Mouse (Mus musculus): Measurements from ENCODE around the gene Crtc2.

Crtc2 gene

GRCm38 (mm10) chr3:90253653-90254418 lies at the start of gene Crtc2:
Gene Crtc2 (plus strand): TSS chr3:90254163.
- peak; percentile 85 to 91 for DNase-seq

- DNase-seq = no peak
Measured at GRCm38 (mm10) chr3:90204582-90204981, 49.4 kb upstream of the Crtc2 start.

DNA sequence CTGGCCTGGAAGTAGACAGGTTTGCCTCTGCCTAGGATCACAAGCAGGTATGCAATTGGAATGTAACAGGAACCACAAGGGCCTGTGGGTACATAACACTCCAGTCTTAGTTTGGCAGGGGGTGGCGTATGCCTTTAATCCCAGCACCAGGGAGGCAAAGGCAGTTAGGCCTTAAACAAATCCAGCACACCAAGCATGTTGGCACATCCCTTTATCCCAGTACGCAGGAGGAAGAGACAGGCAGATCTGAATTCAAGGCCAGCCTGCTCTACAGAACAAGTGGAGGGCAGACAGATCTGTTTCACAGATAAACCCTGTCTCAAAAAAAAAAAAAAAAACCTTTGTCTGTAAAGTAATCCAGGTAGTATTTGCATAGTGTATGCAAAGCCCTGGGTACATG lies 45.3 kb upstream of the Crtc2 start:
- DNase-seq = no peak

- DNase-seq = no peak
Measured at GRCm38 (mm10) chr3:90209908-90210566, 43.9 kb upstream of the Crtc2 start.

DNA sequence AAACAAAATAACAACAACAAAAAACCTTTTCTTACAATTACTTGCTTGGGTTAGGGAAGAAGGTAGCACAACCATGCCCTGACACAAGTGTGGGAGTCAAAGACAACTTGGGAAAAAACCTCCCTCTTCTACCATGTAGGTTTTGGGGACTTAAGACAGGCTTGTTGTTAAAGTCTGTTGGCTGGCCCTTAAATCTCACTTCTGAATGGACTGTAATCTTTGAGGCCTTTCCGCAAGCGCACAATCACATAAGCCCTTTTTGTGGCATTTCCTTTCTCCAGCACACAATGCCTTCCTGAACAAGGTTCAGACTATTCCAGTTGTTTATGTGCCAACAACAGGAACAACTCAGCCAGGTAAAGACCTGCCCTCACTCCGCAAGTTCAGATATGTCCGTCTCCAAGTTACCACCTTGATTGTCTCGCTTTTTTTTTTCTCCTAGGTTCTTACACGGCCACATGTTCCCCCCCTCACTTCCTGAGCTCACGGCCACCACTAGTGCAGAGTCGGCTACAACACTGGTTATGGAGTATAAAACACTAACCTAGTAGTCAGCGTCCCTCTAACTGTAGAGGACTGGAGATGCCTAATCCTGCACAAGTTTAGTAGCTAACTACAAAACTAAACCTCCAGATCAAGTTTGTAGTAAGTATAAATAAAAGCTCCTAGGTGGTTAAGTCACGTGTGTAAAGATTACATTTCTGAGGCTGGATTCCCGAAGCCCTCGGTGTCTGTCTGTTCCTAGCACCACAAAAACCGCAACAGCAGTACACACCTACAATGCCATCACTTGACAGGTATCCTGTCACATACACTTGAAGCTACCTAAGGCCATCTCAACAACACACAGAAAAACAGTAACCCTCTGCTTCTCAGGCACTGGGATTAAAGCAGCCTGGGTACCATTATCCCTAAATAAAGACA lies 42.2 kb upstream of the Crtc2 start:
- no peak for DNase-seq

DNA sequence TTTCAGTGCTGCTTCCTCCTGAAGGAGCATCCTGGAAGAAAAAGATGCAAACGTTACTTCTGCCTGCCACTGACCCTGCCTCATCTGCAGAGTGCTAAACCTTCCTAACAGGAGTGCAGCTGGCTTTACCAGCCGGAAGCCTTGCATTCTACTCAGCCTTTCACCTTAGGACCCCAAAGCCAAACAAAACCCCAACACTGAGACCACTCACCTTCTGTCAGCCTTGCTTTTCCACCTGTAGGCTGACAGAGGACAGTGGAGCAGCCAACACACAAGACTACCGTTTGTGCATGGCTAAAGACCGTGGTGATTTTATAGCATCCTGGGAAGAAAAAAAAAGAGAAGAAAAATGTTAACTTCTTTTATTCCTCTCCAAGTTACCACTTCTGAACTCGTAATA lies 41.2 kb upstream of the Crtc2 start:
- no peak for DNase-seq

- DNase-seq = peak; percentile 78
Measured at GRCm38 (mm10) chr3:90213377-90213866, 40.5 kb upstream of the Crtc2 start, which contains the start of the genes Rps27 and Rab13. Gene Rps27 (minus strand): TSS chr3:90213651. Gene Rab13 (plus strand): TSS chr3:90213695.

GRCm38 (mm10) chr3:90213956-90214684 lies 39.8 kb upstream of the Crtc2 start:
- no peak for DNase-seq

DNA sequence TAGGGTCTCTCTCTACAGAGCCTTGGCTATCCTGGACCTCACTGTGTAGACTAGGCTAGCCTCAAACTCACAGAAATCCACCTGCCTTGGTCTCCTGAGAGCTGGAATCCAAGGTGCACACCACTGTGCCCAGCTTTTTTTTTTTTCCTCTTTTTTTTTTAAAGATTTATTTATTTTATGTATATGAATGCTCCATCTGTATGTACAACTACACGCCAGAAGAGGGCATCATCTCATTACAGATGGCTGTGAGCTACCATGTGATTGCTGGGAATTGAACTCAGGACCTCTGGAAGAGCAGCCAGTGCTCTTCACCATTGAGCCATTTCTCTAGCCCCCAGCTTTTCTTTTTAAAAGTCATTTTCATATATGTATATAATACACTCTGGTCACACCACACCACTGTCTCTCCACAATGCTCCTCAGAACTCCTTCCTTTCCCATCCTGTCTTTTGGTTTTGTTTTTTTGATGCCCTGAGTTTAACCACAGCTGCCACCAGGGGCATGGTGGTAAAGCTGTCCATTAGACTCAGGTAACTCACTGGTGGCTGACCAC lies 38.1 kb upstream of the Crtc2 start:
- no peak for DNase-seq

- peak in 1 of 2 experiments; percentile 61 for DNase-seq
Measured at GRCm38 (mm10) chr3:90220088-90220487, 33.9 kb upstream of the Crtc2 start.

- peak; percentile 28 to 35 for DNase-seq
Measured at GRCm38 (mm10) chr3:90220531-90220951, 33.4 kb upstream of the Crtc2 start.

DNA sequence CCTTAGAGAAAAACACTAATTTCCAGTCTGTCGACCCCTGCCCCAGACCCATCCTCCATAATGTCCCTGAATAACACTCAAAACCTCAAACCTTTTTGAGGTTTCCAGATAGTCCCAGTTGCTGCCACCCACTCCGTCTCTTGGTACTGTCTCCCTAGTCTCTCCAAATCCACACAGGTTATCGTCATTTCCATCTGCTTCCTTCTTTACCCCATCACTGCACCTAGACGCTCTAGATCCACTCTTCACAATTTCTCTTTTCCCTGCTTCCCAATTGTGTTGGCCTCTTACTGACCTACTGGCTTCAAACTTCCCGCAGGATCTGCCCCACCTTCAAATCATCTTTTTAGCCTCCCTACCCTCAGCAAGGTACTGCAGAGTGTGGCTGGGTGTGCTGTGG lies 32.8 kb upstream of the Crtc2 start:
- no peak for DNase-seq

- DNase-seq = no peak
Measured at GRCm38 (mm10) chr3:90222455-90222854, 31.5 kb upstream of the Crtc2 start.

- DNase-seq = no peak
Measured at GRCm38 (mm10) chr3:90222941-90223340, 31.0 kb upstream of the Crtc2 start.

GRCm38 (mm10) chr3:90224331-90224730 lies 29.6 kb upstream of the Crtc2 start:
- no peak for DNase-seq

DNA sequence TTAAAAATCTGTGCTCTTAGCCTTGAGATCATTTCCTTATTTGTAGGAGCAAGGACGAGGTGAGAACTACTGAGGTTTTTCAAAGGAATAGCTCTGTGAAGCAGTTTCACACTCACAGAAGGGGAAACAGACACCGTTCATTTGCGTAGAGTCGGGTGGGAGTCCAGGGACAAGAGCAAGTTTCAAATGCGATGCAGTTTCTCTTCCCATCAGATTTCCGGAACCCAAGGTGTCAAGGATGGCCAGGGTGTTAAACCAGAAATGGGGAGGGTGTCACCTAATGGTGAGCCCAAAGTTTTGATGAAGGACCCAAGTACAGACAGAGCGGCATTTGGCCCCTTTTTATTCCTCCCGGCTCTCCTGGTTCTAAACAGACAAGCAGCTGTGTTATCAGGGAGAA lies 22.9 kb upstream of the Crtc2 start:
- DNase-seq = peak in 1 of 2 experiments; percentile 24

- peak; percentile 83 to 88 for DNase-seq
Measured at GRCm38 (mm10) chr3:90231507-90232333, 22.2 kb upstream of the Crtc2 start, which contains the start of gene Jtb. Gene Jtb (plus strand): TSS chr3:90231597.

DNA sequence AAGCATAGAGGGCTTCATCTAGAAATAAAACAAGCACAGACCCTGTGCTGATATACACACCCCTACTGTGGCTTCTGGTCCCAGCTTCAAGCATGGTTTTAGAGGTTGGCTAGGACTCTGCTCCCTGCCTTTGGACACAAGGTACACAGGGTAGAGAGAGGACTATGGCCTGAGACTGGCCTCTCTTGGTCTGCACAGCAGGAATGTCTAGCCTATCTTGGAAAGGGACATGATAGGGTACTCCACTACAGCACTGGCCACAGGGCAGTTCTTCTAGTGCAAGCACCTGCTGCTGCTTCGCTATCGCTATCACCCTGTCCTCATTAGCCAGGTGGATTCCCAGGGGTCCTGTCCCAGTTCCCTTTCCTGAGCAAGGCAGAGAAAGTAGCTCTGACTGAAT lies 12.7 kb upstream of the Crtc2 start:
- no peak for DNase-seq

DNA sequence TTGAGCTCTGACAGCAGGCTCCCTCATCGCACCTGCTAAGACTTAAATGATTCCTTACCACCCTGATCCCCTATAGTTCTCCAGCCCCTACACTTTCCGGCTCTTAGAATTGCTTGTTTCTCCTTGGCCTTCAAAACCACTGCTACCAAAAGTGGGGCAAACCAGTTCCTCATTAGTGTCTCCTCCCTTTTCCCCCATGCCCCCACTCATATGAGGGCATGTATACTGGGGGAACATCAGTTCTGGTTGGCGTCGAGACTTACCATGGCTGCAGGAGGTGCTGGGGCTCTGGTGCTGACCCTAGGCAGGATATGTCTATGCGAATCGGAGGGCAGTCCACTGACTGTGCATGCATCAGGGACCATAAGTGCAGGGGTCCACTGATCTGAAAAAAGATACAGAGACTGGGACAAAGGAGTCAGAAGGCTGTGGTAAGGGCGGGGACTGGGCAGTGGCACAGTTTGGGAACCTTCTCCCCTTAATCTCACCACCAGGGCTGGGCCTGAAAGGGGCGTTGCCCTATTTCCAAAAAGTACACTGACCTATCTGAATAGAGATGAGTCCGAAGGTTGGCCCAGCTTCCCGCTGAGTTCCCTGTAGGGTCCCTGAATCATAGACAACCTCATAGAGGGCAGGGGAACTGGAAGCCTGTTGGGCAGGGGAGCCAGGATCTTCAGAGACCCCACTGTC lies 12.1 kb upstream of the Crtc2 start:
- DNase-seq = no peak

Data from spleen, adult 18-20 months (tissue).